Mouse (Mus musculus) bone marrow macrophage, adult 2 months (primary cell): ENCODE results near the gene Stim2. TPM values are rescaled to one million over a fixed set of nuclear protein-coding genes. Genes with fewer than 3 reads are reported as not detected.

Source experiments
- H3K27ac ChIP-seq: 2 replicates; pipeline ENCODE4 v1.5.1; 2012; ENCODE audit warnings: low read depth, low read length; ENCODE audit not compliant: insufficient read depth
- H3K4me1 ChIP-seq: 2 replicates; pipeline ENCODE4 v1.6.1; 2012; ENCODE audit warnings: low read length; ENCODE audit not compliant: control insufficient read depth, insufficient read depth
- H3K4me3 ChIP-seq: 2 replicates; pipeline ENCODE4 v1.5.1; 2012; ENCODE audit warnings: mild to moderate bottlenecking, low read length, moderate library complexity; ENCODE audit not compliant: insufficient read depth
- CTCF ChIP-seq: IDR thresholded peaks from 2 replicates; pipeline ENCODE4 v1.5.1; 2012; ENCODE audit warnings: low read depth, mild to moderate bottlenecking, low read length, moderate library complexity
- POLR2A ChIP-seq: IDR thresholded peaks from 2 replicates; pipeline ENCODE4 v1.6.1; 2012; ENCODE audit warnings: mild to moderate bottlenecking, low read depth, low read length, borderline replicate concordance
- polyA plus RNA-seq: library from polyadenylated mRNA; stranded (reverse); fragments of >200 nt; gene quantifications from 2 replicates; pipeline ENCODE4 v1.2.4, GENCODE M21; 2012; ENCODE audit not compliant: missing spikeins, insufficient read depth, insufficient read length

Gene Stim2
- polyA plus RNA-seq, 1 experiment: 37.9 TPM

DNA sequence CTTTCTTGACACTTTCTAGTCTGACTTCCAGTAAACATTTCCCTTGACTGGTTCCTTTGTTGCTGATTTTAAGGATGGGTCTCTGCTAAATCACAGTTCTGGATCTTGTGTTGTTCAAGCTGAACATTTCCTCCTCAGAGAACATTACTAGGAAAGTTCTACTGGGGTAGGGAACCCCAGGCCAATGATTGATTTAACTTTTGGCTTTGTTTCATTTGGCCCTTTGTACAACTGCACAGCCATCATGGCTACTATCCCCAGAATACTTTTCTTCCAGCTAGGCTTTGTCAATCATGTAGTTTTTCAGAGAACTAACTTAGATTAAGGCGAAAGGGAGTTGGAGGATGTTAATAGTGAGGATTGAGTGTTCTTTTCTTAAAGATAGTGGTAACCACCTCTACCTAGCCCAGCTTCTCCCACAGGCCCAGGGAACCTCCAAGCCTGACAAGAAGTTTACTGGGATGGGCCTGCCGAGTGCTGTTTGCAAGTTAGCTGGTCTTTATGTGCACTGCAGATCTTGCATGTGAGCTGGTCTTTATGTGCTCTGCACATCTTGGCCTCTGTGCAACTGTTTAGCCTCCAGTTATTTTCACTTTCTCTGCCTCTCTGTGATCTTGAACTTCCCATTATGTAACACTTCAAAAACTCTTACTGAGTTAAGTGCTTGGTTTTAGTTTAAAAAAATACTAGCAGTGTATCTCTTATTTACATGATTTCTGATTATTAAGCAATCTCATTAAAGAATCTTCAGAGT, 7.0 kb downstream of the Stim2 start:
- H3K27ac ChIP-seq: no peak overlapping the region
- TF ChIP-seq CTCF (no peak), POLR2A (no peak)
- peaks cover 14% of the 10 kb centered on the region for H3K4me1 ChIP-seq
- H3K4me3 ChIP-seq: no peak overlapping the region

GRCm38 (mm10) chr5:54005865-54006225, 7.5 kb downstream of the Stim2 start:
- TF ChIP-seq POLR2A (no peak), CTCF (no peak)
- no peak overlapping the region for H3K4me3 ChIP-seq
- no peak overlapping the region for H3K27ac ChIP-seq

GRCm38 (mm10) chr5:54006845-54007244, 8.5 kb downstream of the Stim2 start:
- Histone ChIP-seq H3K4me1 (peaks cover 7% of the 10 kb centered on the region; the same call in 1 of the 2 replicates), H3K4me3 (no peak overlapping the region), H3K27ac (no peak overlapping the region)
- TF ChIP-seq CTCF: no peak
- TF ChIP-seq POLR2A: no peak

More at GRCm38 (mm10) chr5:54005865-54006225, 7.5 kb downstream of the Stim2 start:
- H3K4me1 ChIP-seq: peaks cover 12% of the 10 kb centered on the region

- no peak overlapping the region for H3K4me3 ChIP-seq
- TF ChIP-seq CTCF (no peak), POLR2A (no peak)
- no peak overlapping the region for H3K27ac ChIP-seq
- peaks cover 10% of the 10 kb centered on the region for H3K4me1 ChIP-seq
These were observed 9.3 kb downstream of the Stim2 start for GRCm38 (mm10) chr5:54007617-54008016.

GRCm38 (mm10) chr5:54013271-54013670, 15.0 kb downstream of the Stim2 start:
- no peak overlapping the region for H3K27ac ChIP-seq
- TF ChIP-seq CTCF: no peak
- TF ChIP-seq POLR2A: no peak
- H3K4me1 ChIP-seq: peaks cover 13% of the 10 kb centered on the region
- H3K4me3 ChIP-seq: no peak overlapping the region

GRCm38 (mm10) chr5:54017143-54017542, 18.8 kb downstream of the Stim2 start:
- Histone ChIP-seq H3K4me1 (peaks cover 18% of the 10 kb centered on the region), H3K27ac (no peak overlapping the region), H3K4me3 (no peak overlapping the region)
- TF ChIP-seq CTCF (no peak), POLR2A (no peak)

- Histone ChIP-seq H3K4me3 (no peak overlapping the region), H3K4me1 (peaks cover 13% of the 10 kb centered on the region), H3K27ac (no peak overlapping the region)
- TF ChIP-seq POLR2A (no peak), CTCF (no peak)
These were observed 20.6 kb downstream of the Stim2 start for GRCm38 (mm10) chr5:54018856-54019255.

- no peak overlapping the region for H3K27ac ChIP-seq
- no peak overlapping the region for H3K4me3 ChIP-seq
- TF ChIP-seq CTCF (no peak), POLR2A (no peak)
- peaks cover 14% of the 10 kb centered on the region for H3K4me1 ChIP-seq
These were observed 21.2 kb downstream of the Stim2 start for GRCm38 (mm10) chr5:54019546-54019945.

DNA sequence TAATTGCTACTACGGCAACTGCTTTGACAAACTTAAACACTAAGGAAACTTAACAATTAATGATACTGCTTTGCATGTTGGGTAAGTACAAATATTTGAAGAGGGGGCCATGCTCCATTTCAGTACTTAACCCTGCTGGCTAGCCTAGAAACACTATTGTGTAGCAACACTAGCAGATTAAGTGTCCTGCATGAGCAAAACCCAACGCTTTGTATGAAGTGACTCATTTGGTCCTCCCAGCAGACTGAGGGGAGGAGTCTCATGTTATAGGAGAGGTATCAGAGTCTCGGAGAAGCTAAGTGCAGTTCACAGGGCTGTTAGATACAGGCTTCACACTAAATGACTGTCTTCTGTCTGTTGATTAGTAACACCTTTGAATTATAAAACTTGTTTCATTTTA, 26.3 kb downstream of the Stim2 start:
- Histone ChIP-seq H3K4me1 (peaks cover 21% of the 10 kb centered on the region), H3K4me3 (no peak overlapping the region), H3K27ac (peak overlapping the region; percentile 34; the same call in 1 of the 2 replicates)
- TF ChIP-seq POLR2A: no peak
- no peak for TF ChIP-seq CTCF

DNA sequence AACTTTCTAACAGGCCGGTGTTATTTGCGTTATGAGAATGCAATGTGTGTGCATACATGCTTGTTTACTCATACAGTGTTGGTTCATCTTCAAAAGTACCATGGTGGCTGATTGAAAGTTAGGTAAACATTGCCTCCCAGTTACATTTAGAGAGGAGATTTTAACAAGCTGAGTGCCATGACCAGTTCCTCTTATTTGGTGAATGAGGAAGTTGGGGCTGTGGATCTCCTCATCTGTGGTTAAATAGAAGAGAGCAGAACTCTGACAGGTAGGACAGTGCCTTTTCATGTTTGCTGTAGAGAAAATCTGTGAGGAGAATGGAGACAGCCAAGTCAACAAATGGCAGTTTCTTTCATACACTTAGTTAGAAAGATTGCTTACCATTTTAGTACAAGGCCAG, 27.3 kb downstream of the Stim2 start:
- H3K4me3 ChIP-seq: no peak overlapping the region
- H3K27ac ChIP-seq: 0 out of 2 replicates have a peak overlapping the region, but pooled peaks have one; percentile 36
- H3K4me1 ChIP-seq: peaks cover 21% of the 10 kb centered on the region
- TF ChIP-seq POLR2A (no peak), CTCF (no peak)
